ENCODE assay signal across 28 mouse cellular contexts in the genomic region with DNA sequence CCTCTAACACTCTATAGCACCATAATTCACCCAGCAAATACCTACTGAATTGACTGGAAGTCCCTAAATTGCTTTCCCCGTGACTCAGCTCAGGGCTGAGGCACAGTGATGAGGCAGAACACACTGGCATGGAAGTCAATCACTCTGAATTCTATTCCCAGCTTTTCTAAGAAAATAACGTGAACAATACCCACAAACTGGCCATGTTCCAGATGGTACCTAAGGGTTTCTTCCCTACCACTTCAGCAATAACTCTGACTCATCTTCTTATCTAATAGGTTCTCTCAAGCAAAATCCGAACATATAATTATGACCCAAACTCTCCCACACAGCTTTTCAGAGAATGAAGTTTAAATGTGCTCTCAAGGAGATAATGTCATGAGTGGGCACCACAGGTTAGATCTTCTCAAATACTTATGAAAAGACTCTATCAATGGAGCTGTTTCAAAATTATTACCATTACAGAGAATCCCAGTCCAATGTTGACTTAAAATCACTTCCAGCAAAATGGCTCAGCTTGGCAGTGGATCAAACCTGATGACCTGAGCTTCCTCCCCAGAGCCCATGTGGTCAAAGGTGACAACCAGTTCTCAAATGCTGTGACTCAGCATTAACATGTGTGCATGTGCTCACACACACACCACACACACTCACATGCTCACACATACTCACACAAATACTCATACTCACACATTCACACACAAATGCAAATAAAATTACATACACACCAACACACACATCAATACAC.
DNase-seq lines count a peak whose midpoint lies in the region; ATAC-seq and TF ChIP-seq lines count a peak whose summit lies in the region.
"Had no signal": no experiment of that assay in that cellular context is flagged by ENCODE, and none has a peak within 500 bp of the region (broad histone marks: within the 10 kb centered on the region; RNA-seq: fewer than 3 reads in every experiment).

No protein-coding gene starts in this region.

- H3K27ac ChIP-seq in liver, adult 2 months (replicated peaks; ENCODE audit: insufficient read depth, low read depth, low read length) = no peak overlapping the region
- no peak overlapping the region for H3K27ac ChIP-seq in liver, embryonic 12.5 days
- H3K27ac ChIP-seq in olfactory bulb, adult 2 months (ENCODE audit: insufficient read depth, low read depth, low read length) = peak overlapping the region; percentile 79
- no peak overlapping the region for H3K27ac ChIP-seq in cerebellum, adult 2 months (ENCODE audit: insufficient read depth, low read length)
- H3K27ac ChIP-seq: heart, adult 2 months; limb, embryonic 12.5 days; liver, embryonic 13.5 days; macrophage; midbrain, embryonic 10.5 days; midbrain, embryonic 15.5 days; neural tube, embryonic 15.5 days had no signal

- DNase-seq in adrenal gland, postnatal 14 days = peak; percentile 51
- no peak for DNase-seq in adrenal gland, postnatal 4 days (ENCODE audit: low spot score in 2 of 2)
- DNase-seq in liver, adult 2 months (ENCODE audit: extremely low read depth, low read depth, low spot score) = peak; percentile 96
- DNase-seq in 3T3-L1 (ENCODE audit: low read depth, low spot score) = peak; percentile 77
- no peak for DNase-seq in cerebellum, adult 2 months
- DNase-seq: adrenal gland, postnatal 25 days; cerebellum, adult 8-10 months; cerebellum, postnatal 25 days; gastrocnemius, postnatal 36 days; heart, adult 2 months; kidney, adult 8-10 months; kidney, postnatal 14 days; layer of hippocampus, adult 9-11 months; liver, embryonic 13.5 days; lung, adult 2 months; lung, postnatal 10 days; thymus, postnatal 4 days had no signal

- TF ChIP-seq POLR2A in liver, adult 2 months (IDR thresholded peaks at IDR 0.05; ENCODE audit: extremely low read depth, insufficient read depth, low read length) = no peak
- TF ChIP-seq POLR2A in olfactory bulb, adult 2 months (IDR thresholded peaks at IDR 0.05; ENCODE audit: insufficient read depth, low read depth, low read length) = no peak
- TF ChIP-seq POLR2A in cerebellum, adult 2 months (IDR thresholded peaks at IDR 0.05; ENCODE audit: borderline replicate concordance, insufficient read depth, low read length) = no peak

- TF ChIP-seq CTCF in liver, adult 2 months (IDR thresholded peaks at IDR 0.05; ENCODE audit: low read depth, low read length) = no peak
- TF ChIP-seq CTCF in olfactory bulb, adult 2 months (IDR thresholded peaks at IDR 0.05; ENCODE audit: insufficient read depth, low read depth, low read length) = no peak
- no peak for TF ChIP-seq CTCF in cerebellum, adult 2 months (IDR thresholded peaks at IDR 0.05; ENCODE audit: borderline replicate concordance, insufficient read depth, low read depth, low read length)

- H3K27me3 ChIP-seq in liver, adult 2 months (ENCODE audit: control insufficient read depth, insufficient read depth, low read length) = no peaks in the 10 kb centered on the region
- H3K27me3 ChIP-seq in liver, embryonic 12.5 days (replicated peaks) = no peaks in the 10 kb centered on the region
- no peaks in the 10 kb centered on the region for H3K27me3 ChIP-seq in cerebellum, adult 2 months (ENCODE audit: control insufficient read depth, insufficient read depth, low read length)
- H3K27me3 ChIP-seq: heart, embryonic 12.5 days; liver, embryonic 13.5 days; midbrain, embryonic 15.5 days; neural tube, embryonic 15.5 days had no signal

- 41% methylated on average over 3 of the region's 3 CpGs for WGBS in liver, adult 2 months
- 49% methylated on average over 3 of the region's 3 CpGs for WGBS in liver, embryonic 12.5 days (ENCODE audit: insufficient replicate concordance)
- 28% methylated on average over 3 of the region's 3 CpGs for WGBS in olfactory bulb, adult 2 months
- 82% methylated on average over 3 of the region's 3 CpGs for WGBS in cerebellum, adult 2 months

- no peaks in the 10 kb centered on the region for H3K79me2 ChIP-seq in liver, adult 2 months (ENCODE audit: control insufficient read depth, insufficient read depth, low read length)

- H3K4me3 ChIP-seq in liver, adult 2 months (ENCODE audit: insufficient read depth, low read depth, low read length) = no peak overlapping the region
- no peak overlapping the region for H3K4me3 ChIP-seq in liver, embryonic 12.5 days
- H3K4me3 ChIP-seq in olfactory bulb, adult 2 months (ENCODE audit: insufficient read depth, low read depth, low read length) = no peak overlapping the region
- no peak overlapping the region for H3K4me3 ChIP-seq in cerebellum, adult 2 months (replicated peaks; ENCODE audit: insufficient read depth, low read depth, low read length)
- H3K4me3 ChIP-seq: heart, adult 2 months; heart, embryonic 12.5 days; limb, embryonic 12.5 days; liver, embryonic 13.5 days; midbrain, embryonic 10.5 days; midbrain, embryonic 15.5 days; neural tube, embryonic 15.5 days had no signal

- no peak for ATAC-seq in liver, embryonic 12.5 days
- ATAC-seq: activated CD4-positive, CD25-positive, alpha-beta regulatory T cell, adult 4 months; forebrain, embryonic 14.5 days; hindbrain, embryonic 16.5 days; midbrain, embryonic 15.5 days had no signal

- H3K9ac ChIP-seq in liver, adult 2 months (ENCODE audit: low read depth, low read length) = no peak overlapping the region
- H3K9ac ChIP-seq in liver, embryonic 12.5 days = no peak overlapping the region
- H3K9ac ChIP-seq: heart, embryonic 12.5 days; limb, embryonic 12.5 days; liver, embryonic 13.5 days; midbrain, embryonic 15.5 days; neural tube, embryonic 15.5 days had no signal

- H3K36me3 ChIP-seq in liver, adult 2 months (ENCODE audit: control insufficient read depth, insufficient read depth, low read length) = no peaks in the 10 kb centered on the region
- H3K36me3 ChIP-seq in liver, embryonic 12.5 days = no peaks in the 10 kb centered on the region
- H3K36me3 ChIP-seq: heart, embryonic 12.5 days; limb, embryonic 12.5 days; liver, embryonic 13.5 days; midbrain, embryonic 10.5 days; midbrain, embryonic 15.5 days; neural tube, embryonic 15.5 days had no signal

- peaks cover 3% of the 10 kb centered on the region for H3K4me1 ChIP-seq in liver, adult 2 months (ENCODE audit: control insufficient read depth, insufficient read depth, low read length)
- H3K4me1 ChIP-seq in liver, embryonic 12.5 days = no peaks in the 10 kb centered on the region
- H3K4me1 ChIP-seq in olfactory bulb, adult 2 months (ENCODE audit: control insufficient read depth, insufficient read depth, low read length) = peaks cover 2% of the 10 kb centered on the region; the same call in 1 of the 2 replicates
- peaks cover 2% of the 10 kb centered on the region; the same call in 1 of the 2 replicates for H3K4me1 ChIP-seq in cerebellum, adult 2 months (ENCODE audit: control insufficient read depth, insufficient read depth, low read length)
- H3K4me1 ChIP-seq: heart, embryonic 12.5 days; liver, embryonic 13.5 days had no signal

- no peaks in the 10 kb centered on the region for H3K9me3 ChIP-seq in liver, embryonic 12.5 days (replicated peaks)
- H3K9me3 ChIP-seq: liver, embryonic 13.5 days; midbrain, embryonic 15.5 days; neural tube, embryonic 15.5 days had no signal

- H3K4me2 ChIP-seq in liver, embryonic 12.5 days = no peak overlapping the region
- H3K4me2 ChIP-seq: heart, embryonic 12.5 days; limb, embryonic 12.5 days; liver, embryonic 13.5 days; midbrain, embryonic 15.5 days; neural tube, embryonic 15.5 days had no signal

Comparison
In these comparisons a context has a peak if more than half of its experiments do, and no peak if none do; other contexts are left out.
1. DNase-seq: peak in adrenal gland, postnatal 14 days (single experiment), liver, adult 2 months (single experiment) and 3T3-L1 (single experiment); none in adrenal gland, postnatal 4 days (0 of 2) and cerebellum, adult 2 months (0 of 2).